Mouse (Mus musculus) forebrain, embryonic 16.5 days (tissue): ENCODE measurements at regions not wholly inside any gene's neighbourhood (a gene's known extent, or its start where the extent isn't known, plus 50 kb on each side); places are given as distances from the start of the nearest gene placed in this dataset.

Source experiments
- ATAC-seq: fragments of 200-750 bp; cut with Nextera tagmentation; 2 replicates; pipeline ENCODE4 v1.8.0; 2017; ENCODE audit warnings: mild to moderate bottlenecking, moderate library complexity
- H3K27ac ChIP-seq: fragments of 300-500 bp; sonication (generic); 2 replicates; pipeline ENCODE4 v1.5.1; 2014; ENCODE audit warnings: low read length, control low read depth
- H3K27me3 ChIP-seq: fragments of 300-500 bp; sonication (generic); replicated peaks from 2 replicates; pipeline ENCODE4 v1.6.1; 2014; ENCODE audit warnings: low read length; ENCODE audit not compliant: control insufficient read depth, insufficient read depth
- H3K36me3 ChIP-seq: fragments of 300-500 bp; sonication (generic); 2 replicates; pipeline ENCODE4 v1.6.1; 2014; ENCODE audit not compliant: control insufficient read depth, insufficient read depth
- H3K4me1 ChIP-seq: fragments of 300-500 bp; sonication (generic); replicated peaks from 2 replicates; pipeline ENCODE4 v1.6.1; 2014; ENCODE audit warnings: low read length; ENCODE audit not compliant: control insufficient read depth, insufficient read depth
- H3K4me2 ChIP-seq: fragments of 300-500 bp; sonication (generic); 2 replicates; pipeline ENCODE4 v1.6.1; 2014; ENCODE audit warnings: mild to moderate bottlenecking, low read length, control low read depth
- H3K4me3 ChIP-seq: fragments of 300-500 bp; sonication (generic); replicated peaks from 2 replicates; pipeline ENCODE4 v1.5.1; 2014; ENCODE audit warnings: mild to moderate bottlenecking, low read length, control low read depth
- H3K9ac ChIP-seq: fragments of 300-500 bp; sonication (generic); replicated peaks from 2 replicates; pipeline ENCODE4 v1.6.1; 2014; ENCODE audit warnings: low read depth, low read length, control low read depth
- H3K9me3 ChIP-seq: fragments of 300-500 bp; sonication (generic); 2 replicates; pipeline ENCODE4 v1.6.1; 2016; ENCODE audit warnings: low read length; ENCODE audit not compliant: control insufficient read depth
- whole genome bisulfite sequencing: fragments of 180-500 bp; shearing (Covaris S2); extraction: QIAGEN DNeasy Blood & Tissue Kit; methylation state at CpG from one replicate; pipeline ENCODE4 v1.1.7; 2014; 5-methylcytosine and 5-hydroxymethylcytosine counted together

DNA sequence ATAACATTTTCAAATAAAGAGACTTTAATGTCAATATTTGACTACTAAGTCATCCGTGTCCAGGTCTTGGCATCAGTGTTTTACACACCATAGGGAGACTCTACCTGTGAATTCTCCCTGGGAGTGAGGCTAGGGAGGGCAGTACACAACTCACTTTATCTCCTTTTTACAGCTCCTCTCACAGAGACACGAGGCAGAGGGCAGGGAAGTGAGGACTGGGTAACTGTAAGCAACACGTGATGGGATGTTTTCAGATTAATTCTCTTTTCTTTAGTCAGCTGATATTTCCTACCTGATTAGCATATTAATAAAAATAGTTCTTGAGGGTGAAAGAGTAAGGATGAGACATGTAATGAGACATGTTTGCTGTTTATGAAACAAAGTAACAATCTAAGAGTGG is 51.8 kb upstream of the Cdkn2b start:
- Histone ChIP-seq H3K36me3 (no peaks in the 10 kb centered on the region), H3K9me3 (no peaks in the 10 kb centered on the region), H3K4me1 (no peaks in the 10 kb centered on the region), H3K27ac (no peak overlapping the region), H3K4me3 (no peak overlapping the region), H3K9ac (no peak overlapping the region), H3K4me2 (no peak overlapping the region), H3K27me3 (no peaks in the 10 kb centered on the region)
- ATAC-seq, result no peak
- whole genome bisulfite sequencing, result 65% methylated on average over 3 of the region's 3 CpGs

DNA sequence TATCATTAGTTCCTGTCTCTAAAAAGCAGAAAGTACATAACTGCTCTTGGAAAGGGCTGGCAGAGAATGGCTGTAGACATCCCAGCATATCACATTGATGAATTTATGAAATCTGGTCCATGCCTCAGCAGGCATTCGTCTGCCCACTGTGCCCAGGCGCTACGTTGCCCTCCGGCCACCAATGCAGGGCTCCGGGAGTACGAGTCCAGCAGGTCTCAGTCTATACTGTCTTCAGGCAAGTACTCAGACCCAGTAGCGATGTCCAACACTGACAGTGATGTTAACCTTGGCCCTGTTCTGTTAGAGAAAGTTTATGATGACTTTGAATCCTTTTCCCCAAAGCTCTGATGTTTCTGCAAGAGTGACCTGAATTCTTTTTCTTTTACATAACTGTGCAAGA is 50.5 kb upstream of the Cdkn2b start:
- WGBS, result 95% methylated on average over 7 of the region's 7 CpGs
- no peaks in the 10 kb centered on the region for H3K9me3 ChIP-seq
- H3K9ac ChIP-seq, result no peak overlapping the region
- no peaks in the 10 kb centered on the region for H3K27me3 ChIP-seq
- no peaks in the 10 kb centered on the region for H3K36me3 ChIP-seq
- H3K4me3 ChIP-seq, result no peak overlapping the region
- no peak overlapping the region for H3K4me2 ChIP-seq
- H3K27ac ChIP-seq, result no peak overlapping the region
- H3K4me1 ChIP-seq, result no peaks in the 10 kb centered on the region
- no peak for ATAC-seq
